Mouse (Mus musculus) liver, embryonic 14.5 days (tissue): ENCODE results near the gene Gm5624. TPM values are rescaled to one million over a fixed set of nuclear protein-coding genes. Genes with fewer than 3 reads are reported as not detected.
"Not testable (repeated sequence)": the region's sequence is repeated elsewhere in the genome, so short reads cannot be mapped to it uniquely, and the experiment has no call there.

Source experiments
- ATAC-seq: fragments of 200-750 bp; cut with Nextera tagmentation; 2 replicates; pipeline ENCODE4 v1.8.0; 2017; ENCODE audit warnings: moderate number of reproducible peaks, mild to moderate bottlenecking, moderate library complexity; ENCODE audit not compliant: insufficient read depth
- DNase-seq, 3 experiments: peaks; one replicate each; pipeline ENCODE4 v3.0.0-alpha.2; 2012 to 2013; ENCODE audit warnings: low read depth in 3 of 3, low spot score in 3 of 3
- H3K27ac ChIP-seq: fragments of 300-500 bp; sonication (generic); 2 replicates; pipeline ENCODE4 v1.5.1; 2014; ENCODE audit warnings: moderate library complexity, mild to moderate bottlenecking, control low read depth, inconsistent platforms
- H3K27me3 ChIP-seq: fragments of 300-500 bp; sonication (generic); 2 replicates; pipeline ENCODE4 v1.6.1; 2014; ENCODE audit warnings: mild to moderate bottlenecking, low read length, moderate library complexity; ENCODE audit not compliant: control insufficient read depth, insufficient read depth
- H3K36me3 ChIP-seq: fragments of 300-500 bp; sonication (generic); replicated peaks from 2 replicates; pipeline ENCODE4 v1.6.1; 2014; ENCODE audit warnings: low read depth; ENCODE audit not compliant: control insufficient read depth, insufficient read depth
- H3K4me1 ChIP-seq, 2 experiments: fragments of 200-500 bp in 1 of 2; fragments of 300-500 bp in 1 of 2; sonication (generic) in 1 of 2; replicated peaks; 2 replicates each; pipeline ENCODE4 v1.6.1; 2012 to 2014; ENCODE audit warnings: antibody characterized with exemption in 1 of 2, inconsistent platforms in 1 of 2, low read length in 1 of 2; ENCODE audit not compliant: control insufficient read depth in 2 of 2, insufficient read depth in 2 of 2
- H3K4me2 ChIP-seq: fragments of 300-500 bp; sonication (generic); 2 replicates; pipeline ENCODE4 v1.6.1; 2014; ENCODE audit warnings: low read depth, mild to moderate bottlenecking, control low read depth, moderate library complexity
- H3K4me3 ChIP-seq, 2 experiments: fragments of 200-500 bp in 1 of 2; fragments of 300-500 bp in 1 of 2; sonication (generic) in 1 of 2; 2 replicates each; pipeline ENCODE4 v1.5.1; 2012 to 2014; ENCODE audit warnings: low read depth in 2 of 2, low read length in 2 of 2, mild to moderate bottlenecking in 2 of 2, control low read depth in 1 of 2, inconsistent platforms in 1 of 2, moderate library complexity in 1 of 2; ENCODE audit not compliant: insufficient read depth in 1 of 2
- H3K9ac ChIP-seq: fragments of 300-500 bp; sonication (generic); replicated peaks from 2 replicates; pipeline ENCODE4 v1.6.1; 2014; ENCODE audit warnings: mild to moderate bottlenecking, control low read depth, moderate library complexity
- H3K9me3 ChIP-seq: fragments of 300-500 bp; sonication (generic); 2 replicates; pipeline ENCODE4 v1.6.1; 2016; ENCODE audit warnings: low read length, mixed read lengths; ENCODE audit not compliant: control insufficient read depth
- WGBS: fragments of 180-500 bp; shearing (Covaris S2); extraction: QIAGEN DNeasy Blood & Tissue Kit; methylation state at CpG from one replicate; pipeline ENCODE4 v1.1.7; 2014; ENCODE audit not compliant: insufficient replicate concordance; 5-methylcytosine and 5-hydroxymethylcytosine counted together
- polyA plus RNA-seq, 2 experiments: library from polyadenylated mRNA; depleted of rRNA in 1 of 2; stranded (reverse) in 1 of 2; unstranded in 1 of 2; fragments of >200 nt; fragmentation: Nextera tagmentation in 1 of 2; extraction: Ambion mirVana in 1 of 2; gene quantifications; 2 replicates each; pipeline versions ENCODE4 v1.2.1 to v1.2.3; 2012 to 2014

Gene Gm5624
- not detected in 2 replicates for polyA plus RNA-seq (2012; rRNA removed)
- polyA plus RNA-seq (2014; fragmentation: Nextera tagmentation; extraction: Ambion mirVana) = not detected in 2 replicates

GRCm38 (mm10) chr14:44627737-44628136 is at the start of gene Gm5624:
Gm5624 (minus strand) TSS chr14:44627938.
- DNase-seq, H3K9me3 ChIP-seq, H3K9ac ChIP-seq, H3K4me2 ChIP-seq, H3K27ac ChIP-seq, H3K27me3 ChIP-seq, H3K4me3 ChIP-seq, H3K4me1 ChIP-seq, ATAC-seq, H3K36me3 ChIP-seq: not testable (repeated sequence)
- WGBS = 52% methylated on average over 4 of the region's 4 CpGs

GRCm38 (mm10) chr14:44591765-44592164 is 36.0 kb downstream of the Gm5624 start:
- H3K27ac ChIP-seq, ATAC-seq, H3K4me1 ChIP-seq, H3K27me3 ChIP-seq, H3K4me3 ChIP-seq, DNase-seq, H3K9ac ChIP-seq, H3K4me2 ChIP-seq, H3K36me3 ChIP-seq, H3K9me3 ChIP-seq: not testable (repeated sequence)
- WGBS = 44% methylated on average over 2 of the region's 2 CpGs

GRCm38 (mm10) chr14:44582853-44583252 is 44.9 kb downstream of the Gm5624 start, which contains the start of gene Gm8247:
Gm8247 (plus strand) TSS chr14:44583153.
- H3K36me3 ChIP-seq, H3K4me1 ChIP-seq, DNase-seq, ATAC-seq, H3K4me2 ChIP-seq, H3K27me3 ChIP-seq, H3K9me3 ChIP-seq, H3K27ac ChIP-seq, H3K4me3 ChIP-seq, H3K9ac ChIP-seq: not testable (repeated sequence)
- WGBS = 49% methylated on average over 4 of the region's 4 CpGs

GRCm38 (mm10) chr14:44547961-44548360 is 79.8 kb downstream of the Gm5624 start:
- not testable (repeated sequence) for ATAC-seq, H3K9ac ChIP-seq, H3K4me2 ChIP-seq, H3K36me3 ChIP-seq, H3K27ac ChIP-seq, H3K9me3 ChIP-seq, H3K4me1 ChIP-seq, H3K27me3 ChIP-seq, DNase-seq, H3K4me3 ChIP-seq
- 50% methylated on average over 3 of the region's 5 CpGs for WGBS

GRCm38 (mm10) chr14:44517976-44518375 is 109.8 kb downstream of the Gm5624 start, which contains the start of gene Gm17093:
Gm17093 (plus strand) TSS chr14:44518276.
- not testable (repeated sequence) for ATAC-seq, H3K4me1 ChIP-seq, DNase-seq, H3K9ac ChIP-seq, H3K27ac ChIP-seq, H3K9me3 ChIP-seq, H3K27me3 ChIP-seq, H3K36me3 ChIP-seq, H3K4me2 ChIP-seq, H3K4me3 ChIP-seq
- WGBS = 55% methylated on average over 5 of the region's 5 CpGs

Other genes with a start within 250 kb of the Gm5624 start
- gene Gm3371, start 217.2 kb downstream of the Gm5624 start, polyA plus RNA-seq (2012; rRNA removed) = not detected in 2 replicates
- not detected in 2 replicates for gene Gm3371, start 217.2 kb downstream of the Gm5624 start, polyA plus RNA-seq (2014; fragmentation: Nextera tagmentation; extraction: Ambion mirVana)
- not detected in 2 replicates for gene Gm8232, start 194.3 kb downstream of the Gm5624 start, polyA plus RNA-seq (2012; rRNA removed)
- not detected in 2 replicates for gene Gm8232, start 194.3 kb downstream of the Gm5624 start, polyA plus RNA-seq (2014; fragmentation: Nextera tagmentation; extraction: Ambion mirVana)
- gene BC061237, start 135.5 kb downstream of the Gm5624 start, polyA plus RNA-seq (2012; rRNA removed) = not detected in 2 replicates
- not detected in 2 replicates for gene BC061237, start 135.5 kb downstream of the Gm5624 start, polyA plus RNA-seq (2014; fragmentation: Nextera tagmentation; extraction: Ambion mirVana)
- gene Gm17093, start 109.7 kb downstream of the Gm5624 start, polyA plus RNA-seq (2012; rRNA removed) = not detected in 2 replicates
- not detected in 2 replicates for gene Gm17093, start 109.7 kb downstream of the Gm5624 start, polyA plus RNA-seq (2014; fragmentation: Nextera tagmentation; extraction: Ambion mirVana)
- gene Gm8247, start 44.8 kb downstream of the Gm5624 start, polyA plus RNA-seq (2012; rRNA removed) = not detected in 2 replicates
- gene Gm8247, start 44.8 kb downstream of the Gm5624 start, polyA plus RNA-seq (2014; fragmentation: Nextera tagmentation; extraction: Ambion mirVana) = not detected in 2 replicates
- gene Gm8257, start 78.5 kb upstream of the Gm5624 start, polyA plus RNA-seq (2012; rRNA removed) = not detected in 2 replicates
- gene Gm8257, start 78.5 kb upstream of the Gm5624 start, polyA plus RNA-seq (2014; fragmentation: Nextera tagmentation; extraction: Ambion mirVana) = not detected in 2 replicates
- not detected in 2 replicates for gene Gm8267, start 122.4 kb upstream of the Gm5624 start, polyA plus RNA-seq (2012; rRNA removed)
- not detected in 2 replicates for gene Gm8267, start 122.4 kb upstream of the Gm5624 start, polyA plus RNA-seq (2014; fragmentation: Nextera tagmentation; extraction: Ambion mirVana)
- gene Ptgdr, start 231.4 kb upstream of the Gm5624 start, polyA plus RNA-seq (2012; rRNA removed) = not detected in 2 replicates
- gene Ptgdr, start 231.4 kb upstream of the Gm5624 start, polyA plus RNA-seq (2014; fragmentation: Nextera tagmentation; extraction: Ambion mirVana) = not detected in 2 replicates